Mouse (Mus musculus): ENCODE measurements around the gene Avl9. TPM values are rescaled to one million over a fixed set of nuclear protein-coding genes. Genes with fewer than 3 reads are reported as not detected.

Gene Avl9
- polyA plus RNA-seq, 1 experiment from 2014 or later, result 8.9 TPM

- ATAC-seq (replicated peaks; ENCODE audit: low FRiP score), result peak; percentile 93
- Histone ChIP-seq H3K9me3 (ENCODE audit: control insufficient read depth, low read length) (no peaks in the 10 kb centered on the region), H3K4me1 (replicated peaks; ENCODE audit: control insufficient read depth, insufficient read depth, low read length) (peaks cover 16% of the 10 kb centered on the region), H3K4me3 (ENCODE audit: low read depth, low read length) (peak within 1 kb of the TSS; percentile 88), H3K4me2 (peak within 1 kb of the TSS; percentile 76), H3K36me3 (ENCODE audit: control insufficient read depth, insufficient read depth, low read length) (no peaks in the 10 kb centered on the region), H3K27ac (ENCODE audit: low read depth, low read length) (peak within 1 kb of the TSS; percentile 99), H3K9ac (ENCODE audit: low read depth, low read length) (peak within 1 kb of the TSS; percentile 98), H3K27me3 (replicated peaks; ENCODE audit: control insufficient read depth, insufficient read depth, low read length) (no peaks in the 10 kb centered on the region)
- under 1% methylated on average over 96 of the region's 98 CpGs for WGBS
- peak; percentile 91 for DNase-seq (ENCODE audit: low spot score)
Measured at GRCm38 (mm10) chr6:56797311-56798151, 82.8 kb downstream of the Avl9 start, which contains the start of gene Kbtbd2. TSS of gene Kbtbd2 (minus strand) at chr6:56797813.

- H3K27ac ChIP-seq (ENCODE audit: low read depth, low read length), result peak overlapping the region; percentile 99
- ATAC-seq (replicated peaks; ENCODE audit: low FRiP score), result no peak
- no peaks in the 10 kb centered on the region for H3K36me3 ChIP-seq (ENCODE audit: control insufficient read depth, insufficient read depth, low read length)
- no peak for DNase-seq (ENCODE audit: low spot score)
- H3K4me2 ChIP-seq, result peak overlapping the region; percentile 76
- peaks cover 16% of the 10 kb centered on the region for H3K4me1 ChIP-seq (replicated peaks; ENCODE audit: control insufficient read depth, insufficient read depth, low read length)
- peak overlapping the region; percentile 98 for H3K9ac ChIP-seq (ENCODE audit: low read depth, low read length)
- WGBS, result 15% methylated on average over 8 of the region's 8 CpGs
- no peaks in the 10 kb centered on the region for H3K9me3 ChIP-seq (ENCODE audit: control insufficient read depth, low read length)
- H3K27me3 ChIP-seq (replicated peaks; ENCODE audit: control insufficient read depth, insufficient read depth, low read length), result no peaks in the 10 kb centered on the region
- H3K4me3 ChIP-seq (ENCODE audit: low read depth, low read length), result peak overlapping the region; percentile 88
Measured at GRCm38 (mm10) chr6:56798152-56798465, 83.4 kb downstream of the Avl9 start.

- ATAC-seq (replicated peaks; ENCODE audit: low FRiP score), result no peak
- no peak overlapping the region for H3K27ac ChIP-seq (ENCODE audit: low read depth, low read length)
- WGBS, result 95% methylated on average over 4 of the region's 4 CpGs
- no peak overlapping the region for H3K9ac ChIP-seq (ENCODE audit: low read depth, low read length)
- no peak overlapping the region for H3K4me3 ChIP-seq (ENCODE audit: low read depth, low read length)
- no peak overlapping the region for H3K4me2 ChIP-seq
- H3K36me3 ChIP-seq (ENCODE audit: control insufficient read depth, insufficient read depth, low read length), result no peaks in the 10 kb centered on the region
- H3K9me3 ChIP-seq (ENCODE audit: control insufficient read depth, low read length), result no peaks in the 10 kb centered on the region
- H3K27me3 ChIP-seq (replicated peaks; ENCODE audit: control insufficient read depth, insufficient read depth, low read length), result peaks cover 3% of the 10 kb centered on the region; the same call in 1 of the 2 replicates
- H3K4me1 ChIP-seq (replicated peaks; ENCODE audit: control insufficient read depth, insufficient read depth, low read length), result no peaks in the 10 kb centered on the region
- no peak for DNase-seq (ENCODE audit: low spot score)
Measured at GRCm38 (mm10) chr6:56805026-56805425, 90.3 kb downstream of the Avl9 start.

GRCm38 (mm10) chr6:56806195-56806594, 91.5 kb downstream of the Avl9 start:
- no peaks in the 10 kb centered on the region for H3K4me1 ChIP-seq (replicated peaks; ENCODE audit: control insufficient read depth, insufficient read depth, low read length)
- ATAC-seq (replicated peaks; ENCODE audit: low FRiP score) (no peak), DNase-seq (ENCODE audit: low spot score) (no peak)
- 69% methylated on average over 2 of the region's 2 CpGs for WGBS
- H3K27ac ChIP-seq (ENCODE audit: low read depth, low read length), result no peak overlapping the region
- H3K4me2 ChIP-seq, result no peak overlapping the region
- peaks cover 3% of the 10 kb centered on the region; the same call in 1 of the 2 replicates for H3K27me3 ChIP-seq (replicated peaks; ENCODE audit: control insufficient read depth, insufficient read depth, low read length)
- H3K36me3 ChIP-seq (ENCODE audit: control insufficient read depth, insufficient read depth, low read length), result no peaks in the 10 kb centered on the region
- no peaks in the 10 kb centered on the region for H3K9me3 ChIP-seq (ENCODE audit: control insufficient read depth, low read length)
- no peak overlapping the region for H3K4me3 ChIP-seq (ENCODE audit: low read depth, low read length)
- no peak overlapping the region for H3K9ac ChIP-seq (ENCODE audit: low read depth, low read length)

GRCm38 (mm10) chr6:56808656-56809055, 94.0 kb downstream of the Avl9 start:
- ATAC-seq (replicated peaks; ENCODE audit: low FRiP score) (peak; percentile 60; the same call in 1 of the 2 replicates), DNase-seq (ENCODE audit: low spot score) (no peak)
- Histone ChIP-seq H3K27ac (ENCODE audit: low read depth, low read length) (no peak overlapping the region), H3K9me3 (ENCODE audit: control insufficient read depth, low read length) (no peaks in the 10 kb centered on the region), H3K9ac (ENCODE audit: low read depth, low read length) (no peak overlapping the region), H3K4me1 (replicated peaks; ENCODE audit: control insufficient read depth, insufficient read depth, low read length) (no peaks in the 10 kb centered on the region), H3K36me3 (ENCODE audit: control insufficient read depth, insufficient read depth, low read length) (no peaks in the 10 kb centered on the region), H3K4me2 (no peak overlapping the region), H3K27me3 (replicated peaks; ENCODE audit: control insufficient read depth, insufficient read depth, low read length) (peaks cover 3% of the 10 kb centered on the region; the same call in 1 of the 2 replicates), H3K4me3 (ENCODE audit: low read depth, low read length) (no peak overlapping the region)
- WGBS, result 14% methylated on average over 3 of the region's 3 CpGs

Other genes starting within 250 kb of the Avl9 start
- gene Pde1c, start 145.8 kb upstream of the Avl9 start, polyA plus RNA-seq (2014; fragmentation: Nextera tagmentation; extraction: Ambion mirVana), result 0.70 and 0.89 TPM in 2 replicates
- gene Lsm5, start 10.2 kb upstream of the Avl9 start, polyA plus RNA-seq (2014; fragmentation: Nextera tagmentation; extraction: Ambion mirVana), result 187 and 188 TPM in 2 replicates
- 24.4 and 27.9 TPM in 2 replicates for gene Kbtbd2, start 82.9 kb downstream of the Avl9 start, polyA plus RNA-seq (2014; fragmentation: Nextera tagmentation; extraction: Ambion mirVana)
- 56.8 and 57.5 TPM in 2 replicates for gene Fkbp9, start 117.2 kb downstream of the Avl9 start, polyA plus RNA-seq (2014; fragmentation: Nextera tagmentation; extraction: Ambion mirVana)
- 164 and 171 TPM in 2 replicates for gene Nt5c3, start 209.0 kb downstream of the Avl9 start, polyA plus RNA-seq (2014; fragmentation: Nextera tagmentation; extraction: Ambion mirVana)
- 0.18 and 0.57 TPM in 2 replicates for gene Vmn1r4, start 209.1 kb downstream of the Avl9 start, polyA plus RNA-seq (2014; fragmentation: Nextera tagmentation; extraction: Ambion mirVana)